Mouse (Mus musculus): ENCODE results near the gene Fgf13. TPM values are rescaled to one million over a fixed set of nuclear protein-coding genes. Genes with fewer than 3 reads are reported as not detected.
A peak's percentile ranks its signal among the peaks of the same experiment; 100 is the strongest.

Fgf13 gene
- polyA plus RNA-seq, 1 experiment from 2014 or later: 26.3 TPM

DNA sequence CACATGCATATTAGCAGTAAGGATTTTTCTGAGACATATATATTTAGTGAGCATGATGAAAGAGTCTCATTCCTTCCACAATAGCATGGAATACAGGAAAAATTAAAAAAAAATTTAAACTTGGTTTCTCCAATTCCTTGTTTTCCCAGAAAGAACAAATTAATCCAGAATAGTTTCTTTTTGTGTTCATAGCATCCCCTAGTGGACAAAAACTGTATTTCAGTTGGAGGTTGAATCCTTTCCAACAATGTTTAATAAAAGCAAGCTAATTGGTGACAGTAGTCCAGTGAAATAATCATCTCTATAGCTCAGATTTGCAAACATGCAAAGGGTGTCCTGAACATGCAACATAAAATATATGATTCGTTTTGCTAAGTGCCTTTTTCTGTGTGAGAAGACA, 395.7 kb downstream of the Fgf13 start:
- DNase-seq (ENCODE audit: low spot score) (no peak), ATAC-seq (replicated peaks; ENCODE audit: low FRiP score, low TSS enrichment, low read depth) (no peak)
- H3K9ac ChIP-seq (ENCODE audit: low read length): no peak overlapping the region
- H3K4me1 ChIP-seq (replicated peaks; ENCODE audit: control insufficient read depth, insufficient read depth, low read length): no peaks in the 10 kb centered on the region
- no peaks in the 10 kb centered on the region for H3K9me3 ChIP-seq (ENCODE audit: control insufficient read depth, low read length)
- no peaks in the 10 kb centered on the region for H3K36me3 ChIP-seq (ENCODE audit: control insufficient read depth, insufficient read depth, low read length)
- no peak overlapping the region for H3K27ac ChIP-seq (ENCODE audit: low read depth)
- WGBS: 3% methylated on average over 1 of the region's 1 CpGs
- H3K4me2 ChIP-seq (ENCODE audit: low read length): no peak overlapping the region
- no peak overlapping the region for H3K4me3 ChIP-seq (ENCODE audit: low read depth, low read length)
- H3K27me3 ChIP-seq (replicated peaks; ENCODE audit: control insufficient read depth, insufficient read depth, low read length): no peaks in the 10 kb centered on the region

DNA sequence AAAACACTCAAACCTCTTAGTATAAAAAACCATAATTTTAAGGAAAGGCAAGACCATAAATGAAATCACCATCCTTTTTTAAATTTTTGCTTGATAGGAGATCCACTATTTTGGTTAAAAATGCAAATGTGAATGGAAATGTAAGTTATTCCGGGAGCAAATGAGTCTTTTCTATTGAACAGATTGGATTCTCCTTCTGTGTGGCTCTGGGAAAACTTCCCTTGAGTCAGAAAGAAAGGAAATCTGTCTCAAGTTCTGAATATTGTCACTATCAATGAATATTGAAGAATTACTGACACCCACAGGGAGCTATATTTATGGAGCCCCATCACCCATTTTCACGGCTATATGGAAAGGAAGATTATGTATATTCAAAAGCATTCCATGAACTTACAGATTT, 401.1 kb downstream of the Fgf13 start:
- Histone ChIP-seq H3K4me2 (ENCODE audit: low read length) (no peak overlapping the region), H3K27me3 (replicated peaks; ENCODE audit: control insufficient read depth, insufficient read depth, low read length) (no peaks in the 10 kb centered on the region), H3K4me1 (replicated peaks; ENCODE audit: control insufficient read depth, insufficient read depth, low read length) (no peaks in the 10 kb centered on the region), H3K27ac (ENCODE audit: low read depth) (no peak overlapping the region), H3K36me3 (ENCODE audit: control insufficient read depth, insufficient read depth, low read length) (no peaks in the 10 kb centered on the region), H3K9ac (ENCODE audit: low read length) (no peak overlapping the region), H3K4me3 (ENCODE audit: low read depth, low read length) (no peak overlapping the region), H3K9me3 (ENCODE audit: control insufficient read depth, low read length) (no peaks in the 10 kb centered on the region)
- DNase-seq (ENCODE audit: low spot score) (no peak), ATAC-seq (replicated peaks; ENCODE audit: low FRiP score, low TSS enrichment, low read depth) (no peak)
- WGBS: 90% methylated on average over 2 of the region's 2 CpGs

DNA sequence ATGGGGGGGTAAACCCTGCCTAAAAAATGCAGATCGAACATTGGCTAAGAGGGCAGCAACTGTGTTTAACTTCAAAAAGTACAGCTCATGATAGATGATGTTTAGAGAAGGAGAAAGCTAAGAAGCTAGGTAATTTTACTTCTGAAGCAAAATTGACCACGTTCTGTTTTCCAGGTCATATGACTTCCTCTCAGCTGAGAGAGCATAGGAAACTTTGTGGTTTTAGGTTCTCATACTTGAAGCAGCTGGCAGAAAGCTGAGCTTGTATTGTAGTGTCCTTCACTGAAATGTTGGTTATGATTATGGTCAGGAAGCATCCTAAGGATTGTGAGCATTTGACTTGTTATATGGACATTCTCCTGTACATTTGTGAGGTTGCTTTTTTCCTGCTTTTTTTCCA, 425.9 kb downstream of the Fgf13 start:
- no peak for DNase-seq (ENCODE audit: low spot score)
- Histone ChIP-seq H3K4me2 (ENCODE audit: low read length) (no peak overlapping the region), H3K27me3 (replicated peaks; ENCODE audit: control insufficient read depth, insufficient read depth, low read length) (no peaks in the 10 kb centered on the region), H3K9ac (ENCODE audit: low read length) (no peak overlapping the region), H3K27ac (ENCODE audit: low read depth) (no peak overlapping the region), H3K9me3 (ENCODE audit: control insufficient read depth, low read length) (no peaks in the 10 kb centered on the region), H3K4me3 (ENCODE audit: low read depth, low read length) (no peak overlapping the region), H3K4me1 (replicated peaks; ENCODE audit: control insufficient read depth, insufficient read depth, low read length) (no peaks in the 10 kb centered on the region), H3K36me3 (ENCODE audit: control insufficient read depth, insufficient read depth, low read length) (no peaks in the 10 kb centered on the region)
- no peak for ATAC-seq (replicated peaks; ENCODE audit: low FRiP score, low TSS enrichment, low read depth)
- WGBS: 39% methylated on average over 2 of the region's 2 CpGs

DNA sequence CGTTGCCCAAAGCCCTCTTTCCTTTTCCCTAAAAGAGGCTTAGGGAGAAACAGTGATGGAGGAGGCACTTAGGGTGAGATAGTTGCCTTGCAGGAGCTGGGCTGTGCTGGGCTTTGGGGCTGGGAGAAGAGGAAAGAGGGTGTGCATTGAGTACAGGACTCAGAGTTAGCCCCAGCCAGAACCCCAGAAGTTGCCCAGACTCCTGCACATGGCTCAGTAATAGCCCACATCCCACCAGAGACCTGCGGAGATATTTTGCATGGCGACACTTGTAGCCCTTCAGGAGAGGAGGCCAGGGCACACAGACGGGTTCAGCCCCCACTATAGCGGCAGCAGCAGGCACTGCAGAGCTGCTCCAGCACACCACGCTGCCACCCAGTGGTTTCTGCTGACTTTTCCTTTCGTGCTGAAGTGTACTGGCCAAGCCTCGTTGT, 432.9 kb downstream of the Fgf13 start:
- Histone ChIP-seq H3K4me1 (replicated peaks; ENCODE audit: control insufficient read depth, insufficient read depth, low read length) (no peaks in the 10 kb centered on the region), H3K9me3 (ENCODE audit: control insufficient read depth, low read length) (no peaks in the 10 kb centered on the region), H3K36me3 (ENCODE audit: control insufficient read depth, insufficient read depth, low read length) (no peaks in the 10 kb centered on the region), H3K27ac (ENCODE audit: low read depth) (no peak overlapping the region), H3K4me3 (ENCODE audit: low read depth, low read length) (peak overlapping the region; percentile 45), H3K9ac (ENCODE audit: low read length) (no peak overlapping the region), H3K4me2 (ENCODE audit: low read length) (peak overlapping the region; percentile 52), H3K27me3 (replicated peaks; ENCODE audit: control insufficient read depth, insufficient read depth, low read length) (0 out of 2 replicates have a peak, but pooled peaks cover 14% of the 10 kb centered on the region)
- DNase-seq (ENCODE audit: low spot score): peak; percentile 66
- WGBS: 6% methylated on average over 7 of the region's 8 CpGs
- peak; percentile 72 for ATAC-seq (replicated peaks; ENCODE audit: low FRiP score, low TSS enrichment, low read depth)

DNA sequence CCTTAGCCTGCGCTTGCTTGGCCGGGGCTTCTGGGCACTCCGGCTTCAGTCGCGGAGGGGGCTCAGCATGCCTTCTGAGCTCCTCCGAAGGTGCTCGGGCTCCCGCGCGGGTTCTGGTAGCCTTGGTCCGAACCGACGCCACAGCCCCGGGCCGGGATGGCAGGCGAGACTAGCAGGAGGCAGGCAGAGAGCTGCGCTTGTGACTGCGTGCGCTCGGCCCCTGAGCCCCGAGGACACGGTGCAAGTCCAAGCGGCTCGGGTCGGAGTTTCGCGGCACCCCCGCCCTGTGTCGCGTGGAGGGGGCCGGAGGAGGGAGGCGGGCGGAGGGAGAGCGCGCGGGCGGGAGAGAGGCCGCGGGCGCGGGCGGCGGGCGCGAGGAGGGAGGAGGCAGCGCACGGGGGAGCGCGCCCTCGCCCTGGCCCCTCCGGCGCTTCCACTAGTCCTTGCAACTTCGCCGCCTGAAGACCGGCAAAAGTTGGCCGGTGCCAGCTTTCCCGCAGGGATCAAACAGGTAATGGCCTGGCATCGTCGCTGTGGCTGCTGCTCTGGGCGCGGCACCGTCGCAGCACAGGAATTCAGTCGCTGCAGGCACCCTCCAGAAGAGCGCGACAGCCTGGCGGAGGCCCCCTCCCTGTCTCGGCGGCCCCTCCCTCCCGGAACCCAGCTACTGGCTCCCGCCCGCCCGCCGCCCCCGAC, 433.6 kb downstream of the Fgf13 start:
- Histone ChIP-seq H3K4me1 (replicated peaks; ENCODE audit: control insufficient read depth, insufficient read depth, low read length) (no peaks in the 10 kb centered on the region), H3K4me3 (ENCODE audit: low read depth, low read length) (peak overlapping the region; percentile 45), H3K9ac (ENCODE audit: low read length) (peak overlapping the region; percentile 40), H3K27me3 (replicated peaks; ENCODE audit: control insufficient read depth, insufficient read depth, low read length) (0 out of 2 replicates have a peak, but pooled peaks cover 14% of the 10 kb centered on the region), H3K27ac (ENCODE audit: low read depth) (no peak overlapping the region), H3K4me2 (ENCODE audit: low read length) (peak overlapping the region; percentile 52), H3K9me3 (ENCODE audit: control insufficient read depth, low read length) (no peaks in the 10 kb centered on the region), H3K36me3 (ENCODE audit: control insufficient read depth, insufficient read depth, low read length) (no peaks in the 10 kb centered on the region)
- 10% methylated on average over 31 of the region's 75 CpGs for WGBS
- ATAC-seq (replicated peaks; ENCODE audit: low FRiP score, low TSS enrichment, low read depth) (peak; percentile 78), DNase-seq (ENCODE audit: low spot score) (peak; percentile 69)

DNA sequence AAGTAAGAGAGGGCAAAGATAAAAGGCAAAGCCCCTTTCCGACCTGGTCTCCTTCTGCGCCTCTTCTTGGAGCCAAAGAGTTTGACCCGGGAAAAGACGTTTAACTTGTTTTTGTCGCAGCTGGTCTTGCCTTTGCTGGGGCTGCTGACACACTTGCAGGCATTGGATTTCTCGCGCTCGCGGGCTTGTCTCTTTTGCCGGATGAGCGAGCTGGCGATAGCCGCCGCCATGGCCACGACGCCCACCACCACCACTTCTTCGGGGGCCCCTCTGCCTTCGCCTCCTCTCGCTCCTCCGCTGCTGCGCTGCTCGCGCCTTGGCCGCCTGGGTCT, 434.1 kb downstream of the Fgf13 start:
- DNase-seq (ENCODE audit: low spot score) (no peak), ATAC-seq (replicated peaks; ENCODE audit: low FRiP score, low TSS enrichment, low read depth) (peak; percentile 23; the same call in 1 of the 2 replicates)
- H3K27me3 ChIP-seq (replicated peaks; ENCODE audit: control insufficient read depth, insufficient read depth, low read length): 0 out of 2 replicates have a peak, but pooled peaks cover 14% of the 10 kb centered on the region
- WGBS: 5% methylated on average over 17 of the region's 24 CpGs
- peak overlapping the region; percentile 52 for H3K4me2 ChIP-seq (ENCODE audit: low read length)
- no peaks in the 10 kb centered on the region for H3K9me3 ChIP-seq (ENCODE audit: control insufficient read depth, low read length)
- H3K27ac ChIP-seq (ENCODE audit: low read depth): no peak overlapping the region
- H3K9ac ChIP-seq (ENCODE audit: low read length): peak overlapping the region; percentile 40
- peak overlapping the region; percentile 45 for H3K4me3 ChIP-seq (ENCODE audit: low read depth, low read length)
- no peaks in the 10 kb centered on the region for H3K4me1 ChIP-seq (replicated peaks; ENCODE audit: control insufficient read depth, insufficient read depth, low read length)
- H3K36me3 ChIP-seq (ENCODE audit: control insufficient read depth, insufficient read depth, low read length): no peaks in the 10 kb centered on the region

DNA sequence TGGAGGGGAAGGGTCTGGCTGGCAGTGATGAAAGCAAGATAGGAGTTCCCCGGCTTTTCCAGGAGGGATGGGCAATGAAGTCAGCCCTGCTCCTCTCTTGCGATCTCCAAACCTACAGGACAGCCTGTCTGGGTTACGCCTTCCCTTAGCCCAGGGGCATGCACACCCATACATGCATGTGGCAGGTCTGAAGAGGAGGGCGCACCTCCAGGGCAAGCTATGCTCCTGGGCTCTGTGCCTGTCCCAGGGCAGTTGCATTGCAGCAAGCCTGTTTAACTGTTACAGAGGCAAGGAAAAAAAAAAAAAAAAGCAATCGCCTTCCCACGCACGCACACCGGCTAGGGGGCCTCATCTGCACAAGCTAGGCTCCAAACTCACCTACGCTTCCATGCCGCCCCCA, 434.5 kb downstream of the Fgf13 start:
- Histone ChIP-seq H3K4me1 (replicated peaks; ENCODE audit: control insufficient read depth, insufficient read depth, low read length) (no peaks in the 10 kb centered on the region), H3K27ac (ENCODE audit: low read depth) (no peak overlapping the region), H3K36me3 (ENCODE audit: control insufficient read depth, insufficient read depth, low read length) (no peaks in the 10 kb centered on the region), H3K4me2 (ENCODE audit: low read length) (peak overlapping the region; percentile 52), H3K9ac (ENCODE audit: low read length) (no peak overlapping the region), H3K9me3 (ENCODE audit: control insufficient read depth, low read length) (no peaks in the 10 kb centered on the region), H3K27me3 (replicated peaks; ENCODE audit: control insufficient read depth, insufficient read depth, low read length) (0 out of 2 replicates have a peak, but pooled peaks cover 14% of the 10 kb centered on the region), H3K4me3 (ENCODE audit: low read depth, low read length) (peak overlapping the region; percentile 45)
- WGBS: 24% methylated on average over 9 of the region's 10 CpGs
- no peak for ATAC-seq (replicated peaks; ENCODE audit: low FRiP score, low TSS enrichment, low read depth)
- DNase-seq (ENCODE audit: low spot score): peak; percentile 57

DNA sequence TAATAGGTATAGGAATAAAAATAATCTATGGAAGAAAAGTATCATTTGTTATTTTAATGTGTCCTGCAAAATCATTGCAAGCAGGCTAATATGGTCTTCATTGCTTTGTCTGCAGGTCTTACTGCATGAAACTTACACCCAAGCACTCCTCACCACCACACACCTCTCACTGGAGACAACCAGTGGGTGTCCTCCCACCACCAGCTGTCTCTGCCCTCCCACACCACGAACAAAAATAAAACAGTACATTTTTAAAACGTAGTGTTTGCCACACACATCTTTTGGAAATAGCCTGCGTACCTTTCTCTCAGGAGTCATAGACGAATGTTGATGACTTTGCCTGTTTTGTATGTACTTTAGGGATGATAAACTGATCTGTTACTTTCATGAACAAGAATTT, 441.2 kb downstream of the Fgf13 start:
- no peak overlapping the region for H3K4me2 ChIP-seq (ENCODE audit: low read length)
- WGBS: 63% methylated on average over 4 of the region's 4 CpGs
- ATAC-seq (replicated peaks; ENCODE audit: low FRiP score, low TSS enrichment, low read depth): no peak

DNA sequence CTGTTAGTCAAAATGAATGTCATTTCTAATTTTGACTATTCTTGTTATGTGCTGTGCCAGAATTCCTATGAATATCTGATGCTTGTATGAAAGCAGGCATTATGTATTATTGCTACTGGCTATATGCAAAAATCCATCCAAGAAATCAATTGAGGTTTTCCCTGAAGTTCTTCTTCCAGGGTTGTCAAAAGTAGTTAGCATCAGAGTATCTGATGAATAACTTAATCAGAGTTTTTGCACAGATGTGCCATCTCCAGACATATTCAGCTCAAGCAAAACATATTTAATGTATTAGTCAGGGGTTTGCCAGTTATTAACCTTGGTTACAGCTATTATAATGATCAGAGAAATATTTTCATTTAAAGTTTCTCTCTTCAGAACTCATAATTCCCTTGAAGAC, 454.7 kb downstream of the Fgf13 start:
- Histone ChIP-seq H3K4me2 (ENCODE audit: low read length) (no peak overlapping the region), H3K4me1 (replicated peaks; ENCODE audit: control insufficient read depth, insufficient read depth, low read length) (no peaks in the 10 kb centered on the region), H3K27me3 (replicated peaks; ENCODE audit: control insufficient read depth, insufficient read depth, low read length) (no peaks in the 10 kb centered on the region), H3K4me3 (ENCODE audit: low read depth, low read length) (no peak overlapping the region), H3K27ac (ENCODE audit: low read depth) (no peak overlapping the region), H3K36me3 (ENCODE audit: control insufficient read depth, insufficient read depth, low read length) (no peaks in the 10 kb centered on the region), H3K9ac (ENCODE audit: low read length) (no peak overlapping the region), H3K9me3 (ENCODE audit: control insufficient read depth, low read length) (no peaks in the 10 kb centered on the region)
- no peak for DNase-seq (ENCODE audit: low spot score)
- ATAC-seq (replicated peaks; ENCODE audit: low FRiP score, low TSS enrichment, low read depth): no peak

More for the DNA sequence above, 441.2 kb downstream of the Fgf13 start:
- Histone ChIP-seq H3K9ac (ENCODE audit: low read length) (no peak overlapping the region), H3K36me3 (ENCODE audit: control insufficient read depth, insufficient read depth, low read length) (no peaks in the 10 kb centered on the region), H3K4me3 (ENCODE audit: low read depth, low read length) (no peak overlapping the region), H3K4me1 (replicated peaks; ENCODE audit: control insufficient read depth, insufficient read depth, low read length) (no peaks in the 10 kb centered on the region), H3K27me3 (replicated peaks; ENCODE audit: control insufficient read depth, insufficient read depth, low read length) (no peaks in the 10 kb centered on the region), H3K27ac (ENCODE audit: low read depth) (no peak overlapping the region), H3K9me3 (ENCODE audit: control insufficient read depth, low read length) (no peaks in the 10 kb centered on the region)
- no peak for DNase-seq (ENCODE audit: low spot score)
